Mouse (Mus musculus): Measurements from ENCODE around the gene Mroh7.

- TF ChIP-seq ZNF384 (IDR thresholded peaks at IDR 0.05; ENCODE audit: low read depth, low read length) (no peak), HCFC1 (IDR thresholded peaks at IDR 0.05; ENCODE audit: borderline replicate concordance, insufficient read depth, low read length) (no peak)
Observed at GRCm38 (mm10) chr4:106704416-106704815, 26.3 kb downstream of the Mroh7 start.

Measured in ES-E14 (cell line).